Mouse (Mus musculus): Measurements from ENCODE around the gene Chrne.

The Chrne gene

DNA sequence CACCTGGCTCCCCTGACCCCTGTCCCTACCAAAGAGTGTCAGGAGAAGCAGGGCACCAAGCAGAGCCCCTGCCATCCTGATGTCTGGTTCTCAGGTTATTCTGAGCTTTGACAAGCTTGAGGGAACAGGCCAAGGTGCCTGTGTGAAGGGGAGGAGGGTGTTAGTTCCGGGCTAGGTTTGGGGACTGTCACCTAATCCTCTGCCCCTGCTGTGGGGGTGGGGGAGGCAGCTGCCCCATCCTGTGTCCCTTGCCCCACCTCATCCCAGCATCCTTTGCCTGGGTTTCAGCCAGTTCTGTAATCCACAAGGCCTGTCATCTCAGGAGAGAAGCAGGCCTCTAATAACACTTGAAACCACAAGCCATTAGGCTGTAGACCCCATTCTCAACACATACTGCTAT, at the start of gene Chrne:
TSS of gene Chrne (minus strand) at position 116 of the 400 bp plus-strand sequence.
- no peak for DNase-seq (ENCODE audit: low spot score in 2 of 2)

DNA sequence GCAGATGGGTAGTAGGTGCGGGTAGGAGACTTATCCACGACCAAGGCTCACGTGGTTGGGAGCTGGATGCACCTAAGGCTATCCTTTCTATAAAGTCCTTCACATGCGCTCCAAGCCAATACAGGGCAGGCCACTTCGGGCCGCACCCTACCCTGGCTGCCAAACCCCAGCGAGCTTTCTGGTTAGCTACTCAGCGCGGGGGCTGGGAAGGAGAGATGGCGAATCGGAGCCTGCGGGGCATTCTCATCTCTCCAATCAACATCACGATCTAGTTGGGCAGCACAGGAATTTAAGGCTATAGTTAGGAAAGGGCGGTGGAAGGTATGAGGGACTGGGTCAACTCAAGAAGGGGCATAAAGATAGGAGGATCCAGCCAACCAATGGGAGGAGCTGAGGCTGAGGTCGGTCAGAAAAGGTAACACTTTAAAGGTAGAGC, 49.3 kb upstream of the Chrne start:
- peak in 1 of 2 experiments; percentile 81 for DNase-seq (ENCODE audit: low spot score in 2 of 2)

DNA sequence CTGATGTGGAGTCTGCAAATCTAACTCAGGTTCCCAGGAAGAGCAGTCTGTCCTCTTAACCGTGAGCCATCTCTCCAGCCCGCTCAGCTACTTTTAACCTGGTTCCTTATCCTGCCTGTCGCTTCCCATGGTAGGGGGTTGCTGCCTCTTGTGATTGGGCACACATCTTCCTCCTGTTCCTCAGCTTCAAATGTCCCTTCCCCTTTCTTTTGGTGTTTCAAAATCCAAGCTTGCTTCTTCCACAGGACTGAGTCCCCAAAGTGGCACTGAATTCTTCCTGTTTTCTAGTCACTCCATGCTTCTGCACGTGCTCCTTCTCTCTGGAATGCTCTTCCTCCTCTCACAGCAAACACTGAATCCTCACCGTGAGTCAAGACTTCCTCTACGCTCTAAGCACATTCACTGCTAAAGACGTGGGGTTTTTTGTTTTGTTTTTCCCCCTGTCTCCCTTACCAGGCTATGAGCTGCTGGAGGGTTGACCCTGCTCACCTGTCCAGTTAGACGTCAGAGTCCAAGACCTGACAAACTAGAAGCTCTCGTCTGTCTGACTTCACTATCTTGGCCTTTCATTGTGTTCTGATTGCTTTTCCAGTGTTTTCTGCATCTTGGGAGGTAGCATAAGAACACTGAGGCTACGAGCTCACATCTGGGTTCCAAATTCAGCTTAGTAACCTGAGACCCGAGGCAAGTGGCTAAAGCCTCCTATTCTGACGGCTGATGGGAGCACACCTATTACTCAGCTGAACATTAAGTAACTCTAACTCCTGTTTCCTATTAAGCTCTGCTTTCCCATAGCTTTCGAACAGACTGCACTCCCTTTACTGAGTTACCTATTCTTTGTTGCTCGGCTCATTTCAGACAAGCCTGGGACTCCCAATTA, 48.5 kb upstream of the Chrne start:
- DNase-seq (ENCODE audit: low spot score in 2 of 2) = no peak

DNA sequence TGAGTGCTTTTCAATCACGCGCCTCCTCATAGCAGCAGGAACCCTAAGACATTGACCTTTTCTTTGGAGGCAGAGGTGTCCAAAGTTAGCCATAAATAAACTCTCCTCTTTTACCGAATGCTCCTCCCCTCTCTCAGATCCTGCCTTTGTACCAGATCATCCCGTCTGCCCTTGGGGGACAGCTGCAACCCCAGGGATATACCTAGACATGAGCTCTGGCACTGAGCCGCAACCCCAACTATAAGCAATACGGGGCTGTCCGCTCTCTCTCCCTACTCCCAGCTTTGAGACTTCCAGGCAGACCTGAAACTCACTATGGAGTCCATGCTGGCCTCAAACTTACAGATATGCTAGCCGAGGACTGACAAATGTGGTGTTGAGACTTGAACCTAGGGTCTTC, 47.7 kb upstream of the Chrne start:
- DNase-seq (ENCODE audit: low spot score in 2 of 2) = no peak

DNA sequence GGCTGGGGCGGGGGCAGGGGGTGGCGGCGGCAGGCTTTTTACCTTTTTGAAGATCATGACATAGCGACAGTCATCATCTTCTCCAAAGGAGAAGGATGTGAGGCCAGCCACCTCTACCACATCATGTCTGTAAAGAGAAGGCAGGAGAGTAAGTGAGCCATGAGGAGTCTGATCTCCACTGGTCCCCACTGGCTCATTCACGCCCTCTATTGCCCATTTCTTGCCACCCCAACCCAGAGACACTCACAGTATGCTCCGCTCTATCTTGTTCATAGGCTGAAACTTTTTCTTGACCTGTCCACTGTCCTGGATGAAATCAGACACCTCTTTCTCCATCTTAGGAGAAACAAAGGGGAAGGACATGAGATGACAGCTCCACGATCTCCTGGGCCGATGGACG, 45.7 kb upstream of the Chrne start:
- DNase-seq (ENCODE audit: low spot score in 2 of 2) = no peak

DNA sequence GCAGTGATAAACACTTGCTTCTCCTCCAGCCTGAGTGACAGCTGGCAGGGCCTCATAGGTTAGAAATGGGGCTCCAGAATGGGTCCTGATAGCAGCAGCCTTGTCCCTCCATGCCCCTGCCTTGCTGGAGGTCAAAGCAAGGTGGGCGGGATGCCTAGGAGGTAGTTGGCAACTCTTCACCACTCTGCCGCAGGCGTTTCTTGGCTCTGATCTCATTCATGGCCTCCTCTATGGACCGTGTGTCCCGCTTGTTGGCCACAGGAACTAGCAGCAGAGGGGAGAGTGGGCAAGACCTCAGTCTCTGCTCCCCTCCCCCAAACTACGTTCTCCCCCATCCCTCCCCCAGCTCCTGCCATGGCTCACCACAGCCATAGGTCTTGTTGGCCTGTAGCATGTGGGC, 44.9 kb upstream of the Chrne start:
- DNase-seq (ENCODE audit: low spot score in 2 of 2) = no peak

DNA sequence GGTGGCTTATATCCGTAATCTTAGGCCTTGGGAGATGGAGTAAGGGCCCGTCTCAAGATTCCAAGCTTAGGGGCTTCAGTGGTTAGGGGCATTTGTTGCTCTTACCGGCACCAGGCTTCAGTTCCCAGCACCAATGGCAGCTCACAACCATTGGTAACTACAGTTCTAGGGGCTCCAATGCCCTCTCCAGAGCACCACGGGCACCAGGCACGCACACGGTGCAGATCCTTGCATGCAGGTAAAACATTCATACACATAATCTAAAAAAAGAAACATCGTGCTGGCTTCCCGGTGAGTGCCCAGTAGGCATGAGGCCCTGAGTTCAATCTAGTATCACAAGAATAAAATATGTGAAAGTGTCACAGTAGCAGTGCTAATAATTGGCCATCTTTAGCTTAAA, 44.1 kb upstream of the Chrne start:
- DNase-seq (ENCODE audit: low spot score in 2 of 2) = no peak

DNA sequence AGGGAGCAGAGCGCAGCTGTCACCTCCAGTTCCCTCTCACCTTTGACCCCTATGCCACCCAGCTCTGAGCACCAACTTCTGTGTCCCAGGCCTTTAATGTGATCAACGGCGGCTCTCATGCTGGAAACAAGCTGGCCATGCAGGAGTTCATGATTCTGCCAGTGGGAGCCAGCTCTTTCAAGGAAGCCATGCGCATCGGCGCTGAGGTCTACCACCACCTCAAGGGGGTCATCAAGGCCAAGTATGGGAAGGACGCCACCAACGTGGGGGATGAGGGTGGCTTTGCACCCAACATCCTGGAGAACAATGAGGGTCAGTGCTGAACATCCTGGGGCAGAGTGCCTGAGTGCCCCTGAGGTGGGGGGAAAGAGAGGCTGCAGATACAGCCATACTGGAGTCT, 41.6 kb upstream of the Chrne start:
- no peak for DNase-seq (ENCODE audit: low spot score in 2 of 2)

DNA sequence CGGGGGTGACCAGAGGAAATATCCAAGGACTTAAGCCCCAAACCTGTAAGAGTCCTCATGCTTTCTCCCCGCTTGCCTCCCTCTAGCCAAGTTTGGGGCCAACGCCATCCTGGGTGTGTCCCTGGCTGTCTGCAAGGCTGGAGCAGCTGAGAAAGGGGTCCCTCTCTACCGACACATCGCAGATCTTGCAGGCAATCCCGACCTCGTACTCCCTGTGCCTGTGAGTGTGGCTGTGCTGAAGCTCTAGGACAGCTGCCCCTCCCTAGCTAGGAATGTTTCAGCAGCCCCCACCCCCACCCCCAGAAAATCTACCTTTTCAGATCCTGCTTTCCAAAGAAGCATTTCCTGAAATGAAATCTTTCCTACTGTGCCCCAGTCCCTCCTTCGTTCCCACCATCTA, 39.9 kb upstream of the Chrne start:
- no peak for DNase-seq (ENCODE audit: low spot score in 2 of 2)

DNA sequence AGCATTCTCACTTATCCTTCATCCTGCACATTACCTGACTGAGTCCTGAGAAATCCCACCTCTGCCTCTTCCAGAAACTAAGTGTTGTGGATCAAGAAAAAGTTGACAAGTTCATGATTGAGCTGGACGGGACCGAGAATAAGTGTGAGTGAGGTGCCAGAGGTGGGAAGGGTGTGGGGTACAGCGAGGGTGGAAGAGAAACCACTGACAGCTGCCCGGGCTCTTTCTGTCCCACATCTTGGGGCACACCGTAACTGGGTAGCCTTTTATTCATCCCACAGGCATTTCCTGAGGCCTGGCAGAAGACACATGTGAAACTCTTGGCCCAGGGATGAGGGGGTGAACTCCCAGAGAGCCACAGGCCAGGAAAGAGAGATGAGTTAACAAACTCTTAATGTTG, 39.5 kb upstream of the Chrne start:
- DNase-seq (ENCODE audit: low spot score in 2 of 2) = no peak

DNA sequence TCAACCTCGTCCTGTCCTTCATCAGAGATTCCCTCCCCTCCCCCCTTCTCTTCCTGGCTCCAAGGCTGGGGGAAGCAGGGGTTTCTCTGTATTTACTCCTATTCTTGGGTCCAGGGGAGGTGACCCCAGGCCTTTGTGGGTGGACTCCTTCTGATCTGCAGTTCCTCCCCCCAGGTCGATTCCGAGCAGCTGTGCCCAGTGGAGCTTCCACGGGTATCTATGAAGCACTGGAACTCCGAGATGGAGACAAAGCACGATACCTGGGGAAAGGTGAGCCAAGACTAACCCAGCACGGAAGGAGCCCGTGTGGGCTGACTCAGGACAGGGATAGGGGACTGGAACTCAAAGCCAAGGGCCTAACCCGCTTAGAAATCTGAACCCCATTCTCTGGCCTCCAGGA, 39.0 kb upstream of the Chrne start:
- DNase-seq (ENCODE audit: low spot score in 2 of 2) = no peak

DNA sequence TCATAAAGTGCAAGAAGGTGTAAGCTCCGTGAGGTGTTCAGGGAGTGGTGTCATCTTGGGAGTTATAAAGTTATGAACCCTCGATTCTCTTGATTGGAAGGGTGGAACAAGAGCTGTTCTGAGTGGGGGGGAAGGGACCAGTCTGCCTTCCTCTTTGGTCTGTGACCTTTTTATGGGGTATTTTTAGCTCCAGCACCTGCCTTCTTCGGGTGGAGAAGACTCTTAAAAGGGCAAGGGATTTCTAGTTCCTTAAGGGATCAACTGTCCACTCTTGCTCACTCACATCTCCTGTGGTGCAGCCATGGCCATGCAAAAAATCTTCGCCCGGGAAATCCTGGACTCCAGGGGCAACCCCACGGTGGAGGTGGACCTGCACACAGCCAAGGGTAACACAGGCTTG, 38.6 kb upstream of the Chrne start:
- no peak for DNase-seq (ENCODE audit: low spot score in 2 of 2)

DNA sequence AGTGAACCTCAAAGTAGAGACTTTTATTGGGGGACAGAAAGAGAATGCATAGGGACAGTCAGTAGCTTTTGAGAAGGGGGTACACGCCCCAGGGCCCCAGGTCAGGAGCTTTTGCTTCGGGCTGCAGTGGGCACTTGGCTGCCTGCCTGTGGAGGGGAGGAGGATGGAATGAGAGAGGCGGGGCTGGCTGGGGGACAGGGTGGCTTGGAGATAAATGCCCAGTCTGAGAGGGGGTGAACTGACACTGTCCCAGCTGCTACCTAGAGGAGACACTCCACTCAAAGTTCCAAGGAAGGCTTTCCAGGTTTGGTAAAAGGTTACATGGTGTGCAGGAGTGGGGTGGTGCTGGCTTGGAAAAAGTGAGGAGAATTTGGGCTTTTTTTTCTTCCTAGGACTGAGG, 37.9 kb upstream of the Chrne start, which contains the start of gene Eno3:
TSS of gene Eno3 (plus strand) at position 239 of the 400 bp plus-strand sequence.
- DNase-seq (ENCODE audit: low spot score in 2 of 2) = peak in 1 of 2 experiments; percentile 66

DNA sequence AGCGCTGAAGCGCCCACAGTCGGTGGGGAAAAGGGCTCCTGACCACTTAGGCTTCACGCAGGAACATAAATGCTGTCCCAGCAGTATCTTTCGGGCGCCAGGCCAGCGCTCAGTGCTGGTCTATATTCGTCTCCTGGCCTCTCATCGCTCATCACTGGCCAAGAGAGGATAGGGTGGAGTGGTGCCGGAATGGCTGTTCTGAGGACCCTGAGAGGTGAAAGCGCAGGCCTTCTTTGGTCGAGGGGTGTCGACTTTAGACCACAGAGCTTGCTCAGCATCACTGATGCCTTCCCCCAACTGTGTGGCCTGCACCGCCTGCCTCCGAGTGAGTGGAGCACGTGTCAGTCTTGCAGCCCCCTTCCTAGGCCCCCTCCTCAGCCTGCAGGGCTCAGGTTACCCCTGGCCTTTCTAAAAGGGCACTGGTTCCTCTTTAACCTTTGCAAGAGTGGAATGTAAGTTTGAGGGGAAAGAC, 37.5 kb upstream of the Chrne start:
- DNase-seq (ENCODE audit: low spot score in 2 of 2) = peak in 1 of 2 experiments; percentile 68

DNA sequence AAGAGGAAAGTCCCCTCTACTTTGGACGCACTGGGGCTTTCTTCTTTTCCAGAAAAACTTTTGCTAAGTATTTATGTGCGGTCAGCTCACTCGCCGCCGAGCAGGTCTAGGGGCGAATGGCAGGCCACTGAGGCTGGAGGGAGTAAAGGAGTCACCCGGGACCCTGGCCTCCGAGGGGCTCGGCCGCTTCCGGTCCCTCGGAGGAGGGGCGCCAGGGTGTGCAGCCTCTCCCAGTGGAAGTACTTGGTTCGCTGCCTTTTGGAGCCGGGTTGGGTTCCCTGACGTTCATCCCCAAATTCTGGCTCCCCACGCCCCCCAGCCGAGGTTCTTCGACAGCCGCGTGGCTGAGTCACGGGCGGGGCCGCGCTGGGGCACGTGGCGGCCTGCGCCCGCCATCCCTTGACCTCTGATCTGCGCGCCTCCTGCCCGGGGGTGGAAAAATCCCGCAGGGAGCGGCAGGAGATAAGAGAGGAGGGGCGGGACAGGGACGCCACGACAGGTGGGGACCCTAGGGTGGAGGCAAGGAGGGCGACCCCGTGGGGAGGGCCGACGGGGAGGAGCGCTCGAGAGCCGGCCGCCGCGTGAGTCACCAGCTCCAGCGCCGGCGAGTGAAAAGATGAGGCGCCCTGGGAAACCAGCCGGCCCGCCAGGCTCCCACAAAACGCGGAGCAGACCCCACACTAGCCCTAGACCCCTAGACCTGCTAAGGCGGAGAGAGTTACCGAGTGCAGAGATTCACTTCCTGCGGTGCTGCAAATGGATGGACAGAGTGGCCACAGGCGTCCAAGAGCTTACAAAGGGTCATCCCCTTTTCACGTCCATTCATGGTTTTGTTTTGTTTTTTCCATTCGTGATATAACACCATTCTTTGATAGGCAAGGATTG, 36.8 kb upstream of the Chrne start:
- DNase-seq (ENCODE audit: low spot score in 2 of 2) = peak; percentile 51 to 78

DNA sequence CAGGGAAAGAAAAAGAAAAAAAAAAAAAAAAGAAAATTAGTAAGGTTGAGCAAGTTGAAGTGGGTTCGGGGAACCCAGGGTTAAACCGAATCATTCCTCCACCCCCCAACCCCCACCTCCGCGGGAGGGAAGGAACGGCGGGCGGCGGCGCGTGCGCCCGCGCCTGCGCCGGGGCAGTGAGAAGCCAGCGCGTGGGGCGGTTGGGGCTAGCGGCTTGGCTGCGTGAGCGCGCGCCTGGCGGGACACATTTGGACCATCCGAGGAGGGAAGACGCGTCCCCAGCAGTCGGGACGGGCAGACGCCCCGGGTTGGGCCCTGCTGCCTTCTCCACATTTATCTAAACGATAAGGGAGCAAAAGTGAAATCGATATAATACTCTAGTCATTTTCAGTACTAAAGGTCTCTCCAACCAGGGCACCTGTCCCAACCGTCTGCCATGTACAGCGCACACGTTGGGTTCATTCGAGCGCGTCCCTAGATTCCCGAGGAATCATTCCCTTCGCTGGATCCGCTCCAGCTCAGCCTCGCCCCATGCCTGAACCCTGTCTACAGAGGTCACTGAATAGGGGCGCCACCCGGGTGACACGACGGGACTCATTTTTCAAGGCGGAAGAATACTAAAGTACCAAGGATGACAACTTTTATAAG, 36.0 kb upstream of the Chrne start:
- peak; percentile 77 to 89 for DNase-seq (ENCODE audit: low spot score in 2 of 2)

DNA sequence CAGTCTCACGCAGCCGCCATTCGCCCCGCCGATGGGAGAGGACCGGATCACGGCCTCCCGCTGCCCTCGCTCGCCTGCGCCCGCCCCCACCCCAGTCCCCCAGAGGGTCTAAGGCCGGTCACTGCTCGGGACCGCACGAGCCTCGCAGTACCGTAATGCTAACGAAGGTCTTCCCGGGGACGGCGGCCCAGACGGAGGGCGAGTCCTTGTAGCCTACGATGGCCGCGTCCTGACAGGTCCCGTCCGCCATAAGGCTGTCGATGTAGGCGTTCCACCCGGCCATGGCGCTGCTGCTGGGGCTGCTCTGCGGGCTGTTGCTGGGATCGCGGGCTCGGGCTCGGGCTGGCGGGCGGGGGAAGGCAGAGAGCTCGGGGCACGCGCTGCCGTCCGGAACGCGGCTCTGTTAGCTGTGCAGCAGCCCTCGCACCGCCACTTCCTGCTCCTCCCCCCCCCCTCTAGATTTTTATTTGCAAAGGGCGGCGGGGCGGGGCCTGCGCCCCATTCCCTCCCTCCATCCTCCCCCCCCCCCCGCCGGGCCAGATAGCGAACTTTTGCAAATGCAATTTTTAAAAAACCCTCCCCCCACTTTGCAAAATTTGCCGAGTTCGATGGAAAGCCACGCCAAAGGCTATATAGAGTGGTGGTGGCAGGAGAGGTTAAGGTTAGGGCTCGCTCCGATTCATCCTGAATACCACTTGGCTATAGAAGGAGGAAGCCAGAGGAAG, 35.3 kb upstream of the Chrne start, which contains the start of gene Pfn1:
TSS of gene Pfn1 (minus strand) at position 447 of the 725 bp plus-strand sequence.
- peak; percentile 78 to 90 for DNase-seq (ENCODE audit: low spot score in 2 of 2)

DNA sequence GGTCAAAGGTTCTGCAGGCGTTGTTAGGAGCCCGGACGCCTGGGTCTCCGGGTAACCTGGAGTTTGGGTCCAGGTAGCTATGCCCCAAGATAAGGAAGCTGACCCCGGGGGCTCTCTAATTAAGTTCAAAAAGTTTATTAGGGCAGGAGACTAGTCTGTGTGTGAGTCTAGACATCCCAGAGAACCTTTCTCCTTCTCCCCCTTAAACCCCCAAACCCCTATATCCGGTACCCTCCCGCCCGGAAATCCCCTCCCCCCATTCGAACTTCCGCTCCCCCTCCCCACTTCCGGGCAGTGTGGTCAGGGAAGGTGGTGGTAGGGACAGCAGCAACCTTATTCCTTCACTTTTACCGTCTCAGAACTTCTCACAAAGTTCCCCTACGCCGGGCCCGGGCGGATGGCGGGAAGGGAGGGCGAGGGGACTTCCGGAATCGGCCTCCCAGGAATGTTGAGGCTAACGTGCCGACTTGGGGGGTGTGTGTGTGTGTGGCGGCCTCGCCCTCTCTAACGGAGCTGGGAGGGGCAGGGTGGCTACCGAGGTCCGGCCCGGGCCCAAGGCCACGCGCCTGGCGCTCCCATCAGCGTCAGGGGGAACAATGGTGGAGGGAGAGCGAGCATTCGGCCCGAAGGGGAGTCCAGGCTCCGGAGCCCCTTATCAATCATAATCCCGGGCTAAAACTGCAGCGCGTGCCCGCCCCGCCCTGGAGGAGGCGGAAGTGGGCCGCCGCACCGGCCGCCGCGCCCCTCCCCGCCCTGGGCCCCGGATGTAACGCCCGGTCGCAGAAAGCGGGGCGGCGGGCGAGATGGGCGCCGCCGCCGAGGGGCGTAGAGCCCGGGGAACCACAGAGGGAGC, 34.6 kb upstream of the Chrne start:
- DNase-seq (ENCODE audit: low spot score in 2 of 2) = peak; percentile 78 to 90

DNA sequence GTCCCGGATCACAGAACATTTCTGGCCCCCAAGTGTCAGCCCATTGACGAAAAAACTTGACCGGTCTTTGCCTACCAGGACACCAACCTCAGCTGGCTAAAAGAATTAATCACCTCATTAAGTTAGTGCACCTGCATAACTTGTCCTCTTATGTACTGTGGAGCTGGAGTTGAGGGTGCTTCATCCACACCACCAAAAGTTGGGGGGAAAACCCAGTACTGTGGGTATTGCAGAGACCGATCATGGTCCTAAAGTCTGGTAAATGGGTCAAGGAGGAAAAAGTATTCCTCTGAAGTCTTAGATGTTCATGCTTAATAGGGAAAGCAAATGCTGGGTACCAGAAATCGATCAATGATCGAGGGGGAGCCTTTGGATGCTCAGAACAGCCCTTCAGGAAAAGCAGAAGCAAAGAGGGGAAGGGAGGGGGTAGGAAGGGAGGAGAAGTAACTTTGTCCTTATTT, 33.9 kb upstream of the Chrne start:
- DNase-seq (ENCODE audit: low spot score in 2 of 2) = peak in 1 of 2 experiments; percentile 72
